Mouse (Mus musculus) cortical plate, adult 2 months (tissue): ENCODE results near the gene Dock10.

Experiments used
- CTCF ChIP-seq: fragments of 200-500 bp; IDR thresholded peaks from 2 replicates; pipeline ENCODE4 v1.5.1; 2011; ENCODE audit warnings: mild to moderate bottlenecking, control low read depth, low read length; ENCODE audit not compliant: insufficient read depth; ENCODE audit errors: extremely low read depth
- POLR2A ChIP-seq: fragments of 200-500 bp; IDR thresholded peaks from 2 replicates; pipeline ENCODE4 v1.6.1; 2011; ENCODE audit warnings: mild to moderate bottlenecking, low read length, control low read depth; ENCODE audit not compliant: insufficient read depth; ENCODE audit errors: extremely low read depth

DNA sequence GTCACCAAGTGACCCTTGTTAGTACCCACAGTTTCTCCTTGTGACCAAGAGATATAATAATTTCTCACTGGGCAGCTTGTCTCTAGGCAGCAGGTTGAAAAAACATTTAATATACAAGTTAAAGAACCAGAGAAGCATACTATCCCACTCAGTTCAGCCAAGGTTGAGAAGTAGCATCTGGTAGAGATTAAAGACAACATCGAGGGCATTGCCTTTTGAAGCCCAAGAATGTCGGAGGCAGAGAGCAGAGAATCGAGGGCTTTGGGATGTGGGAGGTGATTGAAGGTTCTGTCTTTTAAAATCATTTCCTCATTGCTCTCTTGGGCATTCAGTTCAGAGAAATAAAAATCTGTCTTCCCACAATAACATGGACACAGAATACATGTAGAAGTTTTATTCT lies 25.8 kb upstream of the Dock10 start:
- no peak for TF ChIP-seq CTCF
- no peak for TF ChIP-seq POLR2A
